Mouse (Mus musculus): ENCODE results near the gene Lnx1.

Gene Lnx1

DNA sequence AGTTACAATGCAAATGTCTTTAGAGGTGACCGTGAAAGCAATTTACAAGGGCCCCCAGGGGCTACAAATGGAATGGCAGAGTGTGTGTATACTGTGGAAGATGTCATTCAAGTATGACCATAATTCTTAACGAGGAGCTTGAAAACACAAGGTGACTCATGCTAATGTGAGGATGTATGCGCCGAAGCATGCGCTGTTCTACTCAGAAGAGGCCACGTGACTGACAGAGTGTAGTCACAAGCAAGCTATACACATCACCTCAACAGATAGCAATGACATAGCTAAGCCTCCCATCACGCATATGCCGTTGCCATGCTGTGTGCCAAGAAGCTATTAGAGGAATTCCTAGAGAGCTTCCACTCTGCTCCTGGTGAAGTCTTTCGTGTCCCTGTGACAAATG, 5.2 kb downstream of the Lnx1 start:
- no peak for DNase-seq (ENCODE audit: low spot score in 2 of 2)

DNA sequence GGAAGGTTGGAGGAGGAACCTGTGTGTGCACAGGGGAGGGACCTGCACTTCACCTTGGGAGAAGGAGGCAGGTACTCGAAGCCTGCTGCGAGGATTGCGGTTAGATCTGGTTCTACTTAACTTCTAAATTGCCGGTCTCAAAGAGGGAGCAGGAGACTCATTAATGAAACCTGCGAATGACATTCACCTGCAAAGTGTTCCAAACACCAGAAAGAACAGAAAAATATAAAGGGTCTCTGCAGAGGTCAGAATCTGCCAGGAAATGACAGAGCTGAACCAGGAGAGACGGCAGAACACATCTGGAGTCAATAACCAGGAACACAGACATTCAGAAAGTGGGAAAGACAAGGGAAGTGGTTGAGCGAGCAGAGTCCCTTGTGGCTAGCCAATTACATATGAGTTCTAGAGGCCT, 8.3 kb downstream of the Lnx1 start:
- DNase-seq (ENCODE audit: low spot score in 2 of 2) = no peak

DNA sequence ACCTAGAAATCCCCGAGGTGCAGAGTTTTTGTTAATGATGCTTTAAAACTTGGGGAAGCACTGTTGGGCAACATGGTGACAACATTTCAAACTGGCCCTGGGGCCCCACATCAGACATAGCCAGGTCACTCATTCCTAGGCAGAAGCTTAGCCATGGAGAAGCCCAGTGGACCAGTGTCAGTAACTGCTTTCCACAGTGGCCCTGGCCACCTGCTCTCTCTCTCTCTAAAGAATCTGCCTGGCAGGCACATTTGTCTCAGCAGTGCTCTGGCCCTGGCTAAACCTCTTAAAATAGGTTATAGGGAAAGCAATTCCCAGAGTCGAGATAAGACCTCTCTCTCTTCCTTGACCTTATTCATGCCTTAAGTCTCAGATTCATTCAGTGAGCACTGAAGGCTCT, 8.9 kb downstream of the Lnx1 start:
- no peak for DNase-seq (ENCODE audit: low spot score in 2 of 2)

DNA sequence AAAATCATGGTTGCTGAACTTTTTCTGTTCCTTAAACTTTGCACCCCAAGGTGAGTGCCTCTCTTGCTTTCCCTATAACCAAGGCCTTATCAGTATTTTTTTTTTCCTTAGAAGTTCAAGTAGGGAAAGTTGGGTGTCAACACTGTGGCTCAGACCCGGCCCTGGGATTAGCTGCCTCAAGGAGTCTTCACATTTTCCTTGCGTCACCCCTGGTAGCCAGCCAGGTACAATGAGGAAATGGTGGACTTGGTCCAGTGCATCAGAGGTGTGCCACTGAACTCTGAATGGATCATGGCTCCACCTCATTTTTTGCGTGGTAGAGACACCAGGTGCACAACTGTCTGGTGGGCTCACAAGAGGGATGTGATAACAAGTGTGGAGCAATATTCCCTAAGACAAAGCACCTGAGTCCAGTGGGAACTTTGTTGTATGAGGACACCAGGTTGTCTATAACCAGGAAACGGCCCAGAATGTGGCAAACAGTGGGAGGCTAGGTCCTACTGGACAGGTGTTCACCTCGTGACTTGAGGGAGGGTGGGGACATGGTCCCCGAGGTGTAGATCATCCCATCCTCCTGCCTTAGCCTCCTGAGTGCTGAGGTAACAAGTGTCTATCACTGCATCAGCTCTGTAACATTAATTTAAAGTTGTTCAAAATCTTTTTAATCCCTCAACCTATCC, 10.2 kb downstream of the Lnx1 start:
- no peak for DNase-seq (ENCODE audit: low spot score in 2 of 2)

DNA sequence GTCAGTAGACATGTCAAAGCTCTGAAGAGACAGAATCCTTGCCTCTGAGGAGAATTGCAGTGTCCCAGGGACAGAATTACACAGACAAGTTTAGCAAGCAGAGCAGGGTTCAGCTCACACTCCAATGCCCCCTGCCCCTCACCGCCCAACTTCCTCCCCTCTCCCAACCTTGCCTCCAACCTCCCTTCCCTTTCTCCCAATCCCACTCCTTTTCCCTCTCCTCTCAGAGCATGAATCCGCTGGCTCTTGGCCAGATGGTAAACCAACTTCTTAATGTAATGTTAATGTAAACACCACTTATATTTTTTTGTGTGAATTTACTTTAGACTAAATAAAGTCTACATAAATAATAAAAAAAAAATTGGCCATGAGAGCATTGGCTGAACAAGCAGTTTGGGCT, 13.9 kb downstream of the Lnx1 start:
- DNase-seq (ENCODE audit: low spot score in 2 of 2) = no peak

DNA sequence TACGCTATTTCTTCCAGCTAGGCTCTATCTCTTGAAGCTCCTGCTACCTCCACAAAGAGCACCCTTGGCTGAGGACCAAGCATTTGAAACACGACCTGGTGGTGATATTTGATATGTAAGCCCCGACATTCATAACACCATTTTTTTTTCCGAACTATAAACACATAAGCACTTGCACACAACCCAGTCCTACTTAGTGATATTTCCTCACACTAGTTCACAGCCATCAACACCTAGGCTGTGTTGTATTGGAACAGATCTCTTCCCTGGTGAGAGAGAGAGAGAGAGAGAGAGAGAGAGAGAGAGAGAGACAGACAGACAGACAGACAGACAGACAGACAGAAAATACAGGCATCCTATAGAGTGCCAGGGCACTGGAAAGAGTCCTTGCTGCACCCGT, 17.8 kb downstream of the Lnx1 start:
- DNase-seq (ENCODE audit: low spot score in 2 of 2) = no peak

DNA sequence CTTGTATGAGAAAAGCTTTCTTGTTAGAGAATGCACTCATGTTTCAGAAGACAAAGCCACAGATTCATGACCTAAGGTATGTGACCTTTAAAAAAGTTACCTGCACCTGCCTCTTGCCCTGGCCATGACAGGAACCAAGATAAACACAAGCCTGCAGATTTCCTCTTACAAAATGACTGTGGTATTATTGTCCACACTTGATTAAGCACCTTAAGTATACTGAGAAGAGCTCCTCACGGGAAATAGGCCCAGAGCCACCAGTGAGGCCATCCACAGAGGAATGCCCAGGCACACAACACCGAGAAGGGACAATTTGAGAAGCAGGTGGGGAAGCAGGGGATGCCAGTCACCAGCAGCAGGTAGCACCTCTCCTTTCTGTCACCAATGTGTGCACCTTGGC, 18.9 kb downstream of the Lnx1 start:
- no peak for DNase-seq (ENCODE audit: low spot score in 2 of 2)

DNA sequence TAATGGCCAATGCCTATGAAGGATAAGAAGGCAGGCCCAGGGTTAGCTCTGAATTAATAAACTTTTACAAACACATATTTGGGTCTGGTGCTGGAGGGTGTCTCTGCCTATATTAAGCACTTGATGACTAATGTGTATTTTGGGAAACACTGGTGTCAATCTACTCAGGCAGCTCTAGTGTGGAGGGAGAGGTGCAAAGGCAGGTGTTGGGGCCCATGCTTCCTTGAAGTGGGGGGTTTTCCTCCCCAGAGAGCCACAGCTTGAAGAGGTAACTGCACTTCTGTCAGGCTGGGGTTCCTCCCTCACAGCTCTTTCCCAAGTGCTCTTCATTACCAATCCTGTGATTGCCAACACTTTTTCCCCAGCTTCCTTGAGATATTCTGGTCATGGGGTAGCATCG, 20.0 kb downstream of the Lnx1 start:
- no peak for DNase-seq (ENCODE audit: low spot score in 2 of 2)

DNA sequence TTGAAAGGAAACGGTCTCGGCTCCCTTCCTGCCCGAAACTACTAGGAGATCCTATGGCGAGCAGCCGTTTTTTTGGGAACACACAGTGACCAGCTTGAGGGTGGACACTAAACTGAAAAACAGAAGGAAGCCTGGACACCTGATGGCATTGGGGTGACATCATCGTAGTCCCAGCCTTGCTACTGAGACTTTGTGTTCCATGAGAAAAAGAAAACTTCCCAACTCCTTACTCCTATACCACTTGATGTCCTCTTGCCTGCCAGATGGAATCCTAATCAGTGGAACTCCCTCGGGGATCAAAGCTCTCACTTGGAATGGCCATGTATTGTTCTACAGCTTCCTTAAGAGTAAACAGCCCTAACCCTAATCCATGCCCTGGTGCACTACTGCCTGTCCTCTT, 23.1 kb downstream of the Lnx1 start:
- no peak for DNase-seq (ENCODE audit: low spot score in 2 of 2)

DNA sequence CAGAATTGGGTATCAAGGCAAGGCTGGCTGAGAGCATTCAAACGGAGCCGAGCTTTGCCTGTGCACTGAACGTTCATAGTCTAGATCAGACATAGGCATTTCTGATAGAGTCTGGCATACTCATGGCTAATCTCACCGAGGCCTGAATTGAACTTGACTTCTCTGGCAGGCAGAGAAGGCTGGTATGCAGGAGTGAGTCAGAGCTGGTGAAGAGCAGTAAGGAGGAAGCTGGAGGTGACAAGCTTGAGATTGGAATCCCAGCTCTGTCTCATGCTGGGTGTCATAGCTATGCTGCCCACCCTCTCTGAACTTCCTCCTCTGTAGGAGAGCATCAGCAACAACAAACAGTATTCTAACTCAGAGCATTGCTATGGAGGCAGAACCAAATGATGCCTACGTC, 24.0 kb downstream of the Lnx1 start:
- no peak for DNase-seq (ENCODE audit: low spot score in 2 of 2)

DNA sequence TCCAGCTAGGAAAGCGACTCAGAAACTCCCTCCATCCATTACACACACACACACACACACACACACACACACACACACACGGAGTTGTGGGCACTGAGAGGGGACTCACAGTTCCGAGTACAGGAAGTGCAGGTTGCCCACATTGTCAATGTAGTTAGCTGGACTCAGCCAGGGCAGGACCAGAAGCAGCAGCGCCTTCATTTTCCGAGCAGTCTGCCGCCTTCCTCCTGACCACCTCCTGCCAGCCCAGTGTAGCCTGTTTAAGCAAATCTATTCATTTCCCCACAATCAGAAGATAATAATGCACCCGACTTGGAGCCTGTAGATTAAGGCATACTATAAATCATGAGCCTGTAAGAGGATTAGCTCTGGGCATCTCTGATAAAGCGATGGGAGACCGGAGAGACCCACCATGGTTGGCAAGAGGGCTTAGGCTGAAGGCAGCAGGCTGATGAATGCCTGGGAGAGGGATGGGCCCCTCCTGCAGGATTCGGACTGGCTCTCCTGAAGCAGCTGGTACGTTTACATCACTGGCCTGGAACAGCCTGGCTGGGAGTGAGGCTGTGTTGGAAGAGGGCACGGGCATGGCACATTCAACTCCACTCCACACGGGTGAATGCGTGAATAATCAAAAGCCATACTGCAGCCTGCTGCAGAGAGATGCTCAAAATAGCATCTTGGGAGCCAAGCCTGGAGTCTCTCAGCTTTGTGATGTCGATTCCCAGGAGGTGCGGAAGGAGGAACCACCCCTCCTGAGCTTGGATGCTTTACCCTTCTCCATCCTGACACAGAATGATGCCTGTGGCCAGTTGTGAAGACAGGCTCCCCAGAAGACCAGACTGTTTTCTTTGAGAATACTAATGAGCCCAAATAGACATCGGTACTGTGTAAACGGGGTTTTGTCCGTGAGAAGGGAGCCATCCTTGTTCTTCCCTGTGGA, 25.0 kb downstream of the Lnx1 start:
- no peak for DNase-seq (ENCODE audit: low spot score in 2 of 2)

DNA sequence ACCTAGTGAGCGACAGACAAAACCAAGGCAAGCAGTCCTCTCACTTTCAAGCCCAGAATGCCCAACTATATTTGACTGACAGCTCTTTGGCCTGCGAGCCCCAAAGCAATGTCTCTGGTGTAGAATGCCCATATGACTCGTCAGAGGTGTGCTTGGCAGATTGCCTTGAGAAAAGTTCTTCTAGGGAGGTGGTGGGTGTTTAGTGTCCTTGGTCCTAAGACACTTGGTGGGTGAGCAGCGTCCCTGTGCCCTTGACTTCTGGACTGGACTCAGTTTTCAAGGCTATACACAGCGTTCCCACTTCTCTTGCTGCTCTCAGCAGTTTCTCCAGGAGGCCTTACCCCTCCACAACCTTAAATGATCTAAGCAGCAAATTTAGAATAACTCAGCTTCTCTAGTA, 30.2 kb downstream of the Lnx1 start:
- no peak for DNase-seq (ENCODE audit: low spot score in 2 of 2)

DNA sequence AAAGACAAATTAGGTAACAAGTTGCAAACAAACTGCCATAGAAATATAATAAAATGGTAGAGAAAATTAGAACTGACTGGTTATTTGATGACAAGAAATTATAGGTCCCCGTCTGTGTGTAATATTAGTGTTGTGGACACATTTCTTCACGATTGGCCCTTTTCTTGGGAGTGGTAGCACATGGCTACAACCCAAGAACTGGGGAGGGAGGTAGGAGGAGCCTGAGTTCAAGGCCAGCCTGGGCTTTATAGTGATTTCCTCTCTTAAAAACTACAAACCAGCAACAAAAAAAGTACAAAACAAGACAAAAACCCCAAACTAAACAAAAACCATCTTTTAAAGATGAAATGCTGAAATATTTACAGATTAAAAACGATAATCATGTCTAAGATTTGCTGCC, 31.8 kb downstream of the Lnx1 start:
- DNase-seq (ENCODE audit: low spot score in 2 of 2) = no peak

DNA sequence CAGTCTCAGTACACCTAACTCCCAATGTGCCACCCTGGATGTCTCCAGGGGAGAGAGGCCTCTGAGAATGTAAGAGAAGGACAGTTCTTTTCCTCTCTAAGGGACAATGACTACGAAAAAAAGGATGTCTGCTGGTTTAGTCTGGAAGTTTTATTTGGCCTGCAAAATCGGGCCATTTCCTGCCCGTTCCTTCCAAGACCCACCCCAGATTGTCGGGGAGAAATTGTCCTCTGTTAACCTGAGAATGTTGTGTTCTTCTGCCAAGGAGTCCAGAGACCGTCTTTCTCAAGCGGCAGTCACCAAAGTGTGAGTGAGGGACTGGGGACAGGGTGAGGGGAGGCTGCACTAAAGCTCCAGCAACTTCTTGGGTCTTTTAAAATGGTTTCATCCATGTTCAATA, 32.8 kb downstream of the Lnx1 start:
- no peak for DNase-seq (ENCODE audit: low spot score in 2 of 2)

DNA sequence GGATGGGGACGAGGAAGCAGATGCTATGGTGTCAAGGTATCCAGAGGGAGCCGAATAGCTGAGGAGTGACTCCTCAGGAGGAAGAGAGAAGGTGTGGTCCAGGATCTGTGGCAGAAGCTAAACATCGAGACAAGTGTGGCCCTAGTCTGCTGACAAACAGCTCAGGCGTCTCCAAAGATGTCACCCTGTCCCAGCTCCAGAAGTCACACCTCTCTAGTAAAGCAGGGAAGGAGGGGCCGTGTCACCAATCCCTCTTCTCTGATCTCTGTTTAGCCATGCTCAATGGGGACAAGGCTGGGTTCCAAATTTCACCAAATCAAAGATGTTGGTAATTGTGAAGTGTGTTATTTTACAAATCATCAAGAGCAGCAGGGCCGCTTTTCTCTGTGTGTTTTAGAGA, 33.8 kb downstream of the Lnx1 start:
- DNase-seq (ENCODE audit: low spot score in 2 of 2) = no peak

DNA sequence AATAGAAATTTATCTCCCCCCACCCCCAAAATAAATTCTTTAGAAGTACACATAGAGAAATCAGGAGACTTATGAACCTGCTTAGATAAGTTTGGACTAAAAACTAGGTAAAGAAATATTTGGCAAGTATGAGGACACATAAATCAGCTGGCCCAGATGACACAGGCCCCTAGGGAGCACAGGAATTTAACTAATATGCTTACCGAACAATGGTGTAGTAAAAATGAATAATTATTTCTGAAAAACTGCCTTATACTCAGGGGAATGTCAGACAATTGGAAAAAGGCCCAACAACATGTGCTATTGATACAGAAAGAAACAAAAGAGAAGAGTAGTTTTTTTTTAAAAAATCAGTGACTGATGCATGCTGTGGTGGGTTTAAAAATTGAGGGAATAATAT, 40.1 kb downstream of the Lnx1 start:
- no peak for DNase-seq (ENCODE audit: low spot score in 2 of 2)

DNA sequence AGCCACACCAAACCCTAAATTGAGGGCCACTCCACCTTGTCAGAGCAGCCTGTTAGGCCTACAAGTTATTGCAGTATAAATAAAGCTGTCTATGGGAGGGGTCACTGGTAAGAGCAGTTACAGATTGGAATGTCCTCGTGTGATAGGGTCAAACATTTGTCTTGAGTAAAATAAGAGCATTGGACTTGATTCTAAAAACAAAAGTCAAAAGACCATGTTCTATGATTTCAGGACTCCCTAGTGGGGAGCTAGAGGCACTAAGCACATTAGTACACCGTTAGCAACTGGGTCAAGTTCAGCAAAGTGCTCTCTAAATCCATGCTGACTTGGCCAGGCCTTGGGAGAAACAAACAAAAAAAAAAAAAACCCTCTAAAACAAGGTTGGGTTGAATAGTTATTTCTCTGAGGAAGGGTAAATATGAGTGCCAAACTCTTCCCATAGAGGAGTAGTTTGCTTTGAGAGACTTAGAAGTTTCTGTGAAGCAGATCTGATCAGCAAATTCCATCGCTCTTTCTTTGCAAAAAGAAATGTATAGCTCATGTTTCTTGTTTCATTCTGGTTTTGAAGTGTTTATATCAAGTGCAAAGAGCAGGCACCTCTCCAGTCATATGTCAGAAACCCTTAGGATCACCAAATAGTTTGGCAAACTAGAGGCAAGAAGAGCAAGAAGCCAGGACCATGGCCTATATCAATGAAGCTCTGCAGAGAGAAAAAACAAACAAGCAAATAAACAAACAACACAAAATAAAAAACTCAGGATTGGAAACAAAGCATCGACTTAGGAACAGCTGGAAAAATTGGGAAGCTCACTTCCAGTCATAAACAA, 40.8 kb downstream of the Lnx1 start:
- no peak for DNase-seq (ENCODE audit: low spot score in 2 of 2)

DNA sequence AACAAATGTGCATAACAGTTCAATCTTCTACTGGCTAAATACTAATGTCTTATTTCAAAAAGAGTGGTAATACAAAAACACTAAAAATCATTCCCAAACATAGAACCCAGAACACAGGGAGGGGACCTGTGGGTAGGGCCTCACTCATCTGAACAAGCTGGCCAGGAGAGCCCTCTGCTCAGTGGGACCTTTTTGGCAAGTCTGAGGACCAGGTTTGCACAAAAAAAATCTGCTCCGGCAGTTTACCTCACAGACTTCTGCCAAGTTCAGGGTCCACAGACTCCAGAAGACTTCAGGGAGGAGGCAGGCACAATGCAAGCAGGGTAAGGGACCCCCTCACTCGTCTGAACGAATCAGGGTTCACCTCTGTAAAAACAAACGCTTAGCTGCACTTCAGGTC, 42.9 kb downstream of the Lnx1 start:
- no peak for DNase-seq (ENCODE audit: low spot score in 2 of 2)

DNA sequence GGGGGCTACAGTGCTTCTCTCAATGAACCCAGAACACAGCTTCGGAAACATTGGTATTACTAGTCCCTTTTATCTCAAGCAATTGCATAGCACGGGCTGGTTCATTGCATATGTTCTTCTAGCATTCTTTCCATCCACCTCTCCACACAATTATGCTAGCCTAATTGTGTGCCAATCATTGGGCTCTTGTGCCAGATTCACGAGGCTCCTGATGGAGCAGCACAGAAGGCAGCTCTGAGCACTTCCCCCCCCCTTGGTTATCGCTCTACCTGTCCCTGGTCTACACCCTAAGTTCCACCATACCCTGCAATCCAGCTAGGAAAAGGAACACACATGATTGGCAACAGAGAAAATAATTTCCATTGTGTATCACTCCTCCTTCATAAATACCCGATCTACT, 43.4 kb downstream of the Lnx1 start:
- no peak for DNase-seq (ENCODE audit: low spot score in 2 of 2)

DNA sequence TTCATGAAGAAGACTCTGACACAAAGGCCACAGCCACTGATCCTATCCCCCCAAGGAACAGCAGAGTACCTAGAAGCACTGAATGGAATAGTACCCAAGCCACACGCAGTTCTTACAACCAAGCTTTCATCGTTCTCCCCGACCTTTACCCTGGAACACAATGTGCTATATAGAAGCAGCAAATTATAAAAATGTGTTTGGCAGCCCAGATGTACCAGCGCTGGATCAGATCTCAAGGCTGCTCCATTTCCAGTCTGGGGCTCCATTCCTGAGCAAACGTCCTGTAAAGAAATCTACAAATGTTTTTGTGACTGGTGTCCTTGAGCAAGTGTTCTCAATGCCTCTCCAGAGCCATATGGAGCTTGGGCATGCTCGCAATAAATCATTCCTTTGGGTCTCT, 44.8 kb downstream of the Lnx1 start:
- DNase-seq (ENCODE audit: low spot score in 2 of 2) = no peak

DNA sequence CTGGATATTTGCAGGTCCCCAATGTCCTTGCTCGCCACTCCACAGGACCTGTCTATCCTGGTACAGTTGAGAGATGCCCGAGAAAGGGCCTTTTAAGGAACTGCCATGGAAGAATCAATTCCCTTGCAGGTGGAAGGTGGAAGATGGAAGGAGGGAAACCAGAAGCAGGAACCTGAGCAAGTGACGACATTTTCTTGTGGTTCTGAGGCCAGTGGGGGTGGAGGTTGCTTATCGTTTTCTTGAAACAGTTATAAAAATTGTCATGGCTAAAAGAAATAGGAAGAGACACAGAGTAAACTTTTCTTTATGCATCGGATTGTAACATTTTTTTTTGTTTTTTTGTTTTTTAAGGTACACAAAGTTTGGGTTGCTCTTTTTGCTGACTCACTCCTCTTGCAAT, 46.3 kb downstream of the Lnx1 start:
- no peak for DNase-seq (ENCODE audit: low spot score in 2 of 2)

DNA sequence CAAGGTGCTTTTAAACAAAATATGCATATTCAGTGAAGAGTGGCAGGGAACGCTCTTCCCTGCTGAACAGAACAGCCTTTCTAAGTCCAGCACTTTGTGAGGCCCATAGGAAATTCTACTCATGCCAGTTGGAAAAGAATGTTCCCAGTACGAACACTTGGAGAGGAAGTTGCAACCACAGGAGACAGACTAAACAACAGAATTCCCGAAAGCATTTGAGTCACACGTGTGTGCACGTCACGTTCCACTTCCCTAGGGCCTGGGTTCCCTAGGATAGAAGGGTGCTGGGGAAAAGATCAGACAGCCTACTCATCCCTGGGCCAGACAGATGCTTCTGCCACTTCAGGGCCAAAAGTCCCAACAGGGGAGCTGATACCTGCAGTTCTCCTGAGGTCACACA, 48.2 kb downstream of the Lnx1 start:
- DNase-seq (ENCODE audit: low spot score in 2 of 2) = no peak

DNA sequence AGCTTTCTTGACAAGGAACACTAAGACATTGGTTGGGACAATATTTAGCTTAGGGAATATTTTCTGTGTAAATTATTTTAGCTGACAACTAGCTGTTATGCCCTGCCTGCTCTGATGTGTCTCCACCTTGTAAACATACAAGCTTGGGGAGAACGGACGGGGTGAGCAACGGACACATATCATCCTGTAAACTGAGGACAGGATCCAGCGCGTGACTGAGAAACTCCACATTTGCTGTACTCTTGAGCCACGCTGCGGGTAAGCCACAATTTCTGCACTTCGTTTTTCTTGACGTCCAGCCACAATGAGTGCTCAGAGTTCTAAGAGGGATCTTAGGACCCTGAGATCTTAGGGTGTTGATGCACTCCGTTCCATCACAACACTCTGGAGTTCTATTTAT, 48.9 kb downstream of the Lnx1 start:
- no peak for DNase-seq (ENCODE audit: low spot score in 2 of 2)

Measured in thymus, postnatal 10 days (tissue).